Mouse (Mus musculus) intestine, postnatal 0 days (tissue): ENCODE data around the gene 9930111J21Rik1. TPM values are rescaled to one million over a fixed set of nuclear protein-coding genes. Genes with fewer than 3 reads are reported as not detected.
"Not testable (repeated sequence)": the region's sequence is repeated elsewhere in the genome, so short reads cannot be mapped to it uniquely, and the experiment has no call there.

Experiments used
- ATAC-seq: fragments of 200-750 bp; cut with Nextera tagmentation; 2 replicates; pipeline ENCODE4 v1.8.0; 2017; ENCODE audit warnings: mild to moderate bottlenecking, moderate TSS enrichment, moderate library complexity
- H3K27ac ChIP-seq: fragments of 300-500 bp; sonication (generic); 2 replicates; pipeline ENCODE4 v1.5.1; 2014; ENCODE audit warnings: mild to moderate bottlenecking, low read depth, low read length, moderate library complexity
- H3K27me3 ChIP-seq: fragments of 300-500 bp; sonication (generic); replicated peaks from 2 replicates; pipeline ENCODE4 v1.6.1; 2014; ENCODE audit warnings: low read length, mixed read lengths; ENCODE audit not compliant: control insufficient read depth, insufficient read depth
- H3K36me3 ChIP-seq: fragments of 300-500 bp; sonication (generic); 2 replicates; pipeline ENCODE4 v1.6.1; 2014; ENCODE audit warnings: mild to moderate bottlenecking, moderate library complexity; ENCODE audit not compliant: control insufficient read depth, insufficient read depth
- H3K4me1 ChIP-seq: fragments of 300-500 bp; sonication (generic); replicated peaks from 2 replicates; pipeline ENCODE4 v1.6.1; 2014; ENCODE audit warnings: antibody characterized with exemption, low read length, mixed read lengths; ENCODE audit not compliant: control insufficient read depth, insufficient read depth
- H3K4me2 ChIP-seq: fragments of 300-500 bp; sonication (generic); replicated peaks from 2 replicates; pipeline ENCODE4 v1.6.1; 2014; ENCODE audit warnings: low read depth, mild to moderate bottlenecking, moderate library complexity
- H3K4me3 ChIP-seq: fragments of 300-500 bp; sonication (generic); 2 replicates; pipeline ENCODE4 v1.5.1; 2014; ENCODE audit warnings: low read depth, low read length
- H3K9ac ChIP-seq: fragments of 300-500 bp; sonication (generic); 2 replicates; pipeline ENCODE4 v1.6.1; 2014; ENCODE audit warnings: mild to moderate bottlenecking, low read depth, low read length
- H3K9me3 ChIP-seq: fragments of 300-500 bp; sonication (generic); 2 replicates; pipeline ENCODE4 v1.6.1; 2016; ENCODE audit warnings: mixed run types; ENCODE audit not compliant: control insufficient read depth
- WGBS: fragments of 180-500 bp; shearing (Covaris S2); extraction: QIAGEN DNeasy Blood & Tissue Kit; methylation state at CpG from one replicate; pipeline ENCODE4 v1.1.7; 2014; 5-methylcytosine and 5-hydroxymethylcytosine counted together
- polyA plus RNA-seq: library from polyadenylated mRNA; unstranded; fragments of >200 nt; fragmentation: Nextera tagmentation; extraction: Ambion mirVana; gene quantifications from 2 replicates; pipeline ENCODE4 v1.2.1, GENCODE M21; 2015

The 9930111J21Rik1 gene
- polyA plus RNA-seq, 1 experiment from 2014 or later, result 0.43 TPM

DNA sequence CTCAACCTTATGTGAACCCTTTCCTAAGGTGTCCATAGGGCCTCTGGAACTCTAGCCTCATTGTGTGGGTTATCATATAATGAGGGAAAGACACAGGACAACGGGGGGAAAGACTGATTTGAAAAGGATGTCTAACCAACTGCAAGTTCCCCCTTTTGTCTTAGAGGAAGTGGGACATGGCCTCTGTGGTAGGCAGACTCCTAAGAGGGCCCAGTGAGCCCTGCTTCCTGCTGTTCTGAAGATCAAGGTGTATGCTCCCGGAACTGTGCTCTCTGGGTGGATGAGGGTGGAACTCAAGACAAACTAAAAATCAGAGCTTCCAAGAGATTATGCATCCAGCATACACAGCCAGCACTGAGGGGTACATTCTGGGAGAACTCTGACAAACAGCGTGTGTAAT is 9.0 kb upstream of the 9930111J21Rik1 start:
- H3K4me2 ChIP-seq, H3K4me3 ChIP-seq, H3K36me3 ChIP-seq, H3K4me1 ChIP-seq, H3K27me3 ChIP-seq, ATAC-seq, H3K9ac ChIP-seq, H3K27ac ChIP-seq, H3K9me3 ChIP-seq: not testable (repeated sequence)
- WGBS, result 74% methylated on average over 2 of the region's 3 CpGs

DNA sequence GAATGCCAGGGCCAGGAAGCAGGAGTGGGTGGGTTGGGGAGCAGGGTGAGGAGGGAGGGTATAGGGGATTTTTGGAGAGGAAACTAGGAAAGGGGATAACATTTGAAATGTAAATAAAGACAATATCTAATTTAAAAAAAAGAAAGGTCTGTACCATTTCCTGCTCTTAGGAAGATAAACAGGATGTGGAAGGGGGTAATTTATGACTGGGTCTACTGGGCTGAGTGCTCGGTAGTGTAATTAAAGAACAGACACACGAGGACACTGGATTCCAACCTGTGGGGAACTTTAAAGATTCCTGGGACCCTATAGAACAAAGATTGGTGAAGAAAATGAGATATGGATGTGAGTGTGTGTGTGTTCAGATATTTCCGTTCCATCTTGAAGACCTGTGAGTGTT is 3.6 kb upstream of the 9930111J21Rik1 start:
- no CpG with 5 or more reads among the region's 3 CpGs for WGBS
- H3K9ac ChIP-seq, H3K4me3 ChIP-seq, H3K27me3 ChIP-seq, ATAC-seq, H3K27ac ChIP-seq, H3K4me2 ChIP-seq, H3K9me3 ChIP-seq, H3K4me1 ChIP-seq, H3K36me3 ChIP-seq: not testable (repeated sequence)

DNA sequence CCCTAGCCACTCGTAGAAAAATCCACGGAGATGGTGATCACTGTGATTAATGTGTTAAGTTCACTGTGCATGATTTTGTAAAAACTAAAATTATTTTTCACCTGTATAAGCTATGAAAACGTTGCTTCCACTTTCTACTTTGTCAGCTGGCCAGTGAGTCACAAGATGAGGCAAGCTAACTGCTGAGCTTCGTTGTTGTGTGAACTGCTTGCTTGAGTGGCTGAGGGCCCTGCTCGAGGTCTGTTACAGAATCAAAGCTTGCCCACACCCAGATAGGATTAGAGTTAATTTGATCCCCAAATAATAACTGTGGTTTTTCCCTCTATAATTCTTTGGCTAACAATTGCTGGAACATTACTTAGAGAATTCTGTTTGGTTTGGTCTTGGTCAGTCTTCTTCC is 854 bp upstream of the 9930111J21Rik1 start:
- H3K27ac ChIP-seq, H3K4me3 ChIP-seq, H3K36me3 ChIP-seq, ATAC-seq, H3K4me2 ChIP-seq, H3K27me3 ChIP-seq, H3K9me3 ChIP-seq, H3K4me1 ChIP-seq, H3K9ac ChIP-seq: not testable (repeated sequence)
- WGBS, result no CpG with 5 or more reads among the region's 5 CpGs

GRCm38 (mm10) chr11:48978240-48978939 is 808 bp downstream of the 9930111J21Rik1 start, which contains the start of gene Olfr56:
Gene Olfr56 (plus strand): TSS chr11:48978889.
- whole genome bisulfite sequencing, result no CpG with 5 or more reads among the region's 1 CpGs
- not testable (repeated sequence) for H3K4me1 ChIP-seq, H3K9ac ChIP-seq, H3K4me2 ChIP-seq, H3K4me3 ChIP-seq, H3K27me3 ChIP-seq, H3K36me3 ChIP-seq, H3K27ac ChIP-seq, ATAC-seq, H3K9me3 ChIP-seq

GRCm38 (mm10) chr11:48974686-48975085 is 4.5 kb downstream of the 9930111J21Rik1 start:
- H3K9me3 ChIP-seq, H3K4me2 ChIP-seq, H3K27me3 ChIP-seq, H3K9ac ChIP-seq, H3K27ac ChIP-seq, H3K36me3 ChIP-seq, H3K4me3 ChIP-seq, H3K4me1 ChIP-seq, ATAC-seq: not testable (repeated sequence)
- no CpG with 5 or more reads among the region's 1 CpGs for whole genome bisulfite sequencing

DNA sequence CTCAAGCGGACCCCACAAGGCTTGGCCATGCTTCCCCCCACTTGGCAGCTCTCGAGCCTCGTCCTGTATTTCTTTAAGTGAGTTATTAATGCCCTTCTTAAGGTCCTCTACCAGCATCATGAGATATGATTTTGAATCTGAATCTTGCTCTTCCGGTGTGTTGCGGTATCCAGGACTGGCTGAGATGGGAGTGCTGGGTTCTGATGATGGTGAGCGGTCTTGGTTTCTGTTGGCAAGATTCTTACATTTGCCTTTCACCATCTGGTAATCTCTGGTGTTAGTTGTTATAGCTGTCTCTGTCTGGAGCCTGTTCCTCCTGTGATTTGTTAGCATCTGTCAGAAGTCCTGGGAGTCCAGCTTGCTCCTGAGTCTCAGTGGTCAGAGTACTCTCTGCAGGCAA is 33.1 kb downstream of the 9930111J21Rik1 start, which contains the start of gene Psme2b:
Psme2b (minus strand) TSS at position 101 of the 400 bp plus-strand sequence.
- H3K4me3 ChIP-seq, H3K4me2 ChIP-seq, ATAC-seq, H3K27me3 ChIP-seq, H3K27ac ChIP-seq, H3K4me1 ChIP-seq, H3K9me3 ChIP-seq, H3K36me3 ChIP-seq, H3K9ac ChIP-seq: not testable (repeated sequence)
- 89% methylated on average over 6 of the region's 6 CpGs for WGBS

- H3K4me1 ChIP-seq, ATAC-seq, H3K9ac ChIP-seq, H3K27me3 ChIP-seq, H3K4me3 ChIP-seq, H3K36me3 ChIP-seq, H3K27ac ChIP-seq, H3K4me2 ChIP-seq, H3K9me3 ChIP-seq: not testable (repeated sequence)
Measured at GRCm38 (mm10) chr11:48939286-48939685, 39.9 kb downstream of the 9930111J21Rik1 start.

DNA sequence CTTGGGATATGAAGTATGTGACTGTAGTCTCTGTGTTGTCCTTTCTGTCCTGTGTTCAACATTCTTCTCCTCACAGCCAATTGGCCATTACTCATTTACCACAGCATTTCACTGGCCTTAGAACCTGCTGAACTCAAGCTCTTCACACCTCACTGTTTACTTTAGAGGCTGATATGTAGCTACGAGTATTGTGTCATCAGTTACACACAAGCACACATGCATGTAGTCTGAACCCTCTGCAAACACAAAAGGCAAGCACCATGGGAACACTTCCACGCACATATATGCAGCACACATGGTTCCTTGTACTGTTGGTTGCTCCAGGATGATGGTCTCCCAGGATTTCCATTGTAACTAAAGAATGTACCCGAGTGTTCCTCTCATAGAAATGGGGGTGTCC is 43.9 kb downstream of the 9930111J21Rik1 start:
- not testable (repeated sequence) for ATAC-seq, H3K4me1 ChIP-seq, H3K9me3 ChIP-seq, H3K36me3 ChIP-seq, H3K4me2 ChIP-seq, H3K27ac ChIP-seq, H3K27me3 ChIP-seq, H3K9ac ChIP-seq, H3K4me3 ChIP-seq
- no CpG with 5 or more reads among the region's 3 CpGs for WGBS

- not testable (repeated sequence) for H3K4me3 ChIP-seq, H3K4me1 ChIP-seq, H3K9ac ChIP-seq, H3K36me3 ChIP-seq, H3K27ac ChIP-seq, ATAC-seq, H3K4me2 ChIP-seq, H3K27me3 ChIP-seq, H3K9me3 ChIP-seq
- 27% methylated on average over 1 of the region's 1 CpGs for WGBS
Measured at GRCm38 (mm10) chr11:48933923-48934322, 45.3 kb downstream of the 9930111J21Rik1 start.
